Mouse (Mus musculus): ENCODE measurements at regions not wholly inside any gene's neighbourhood (a gene's known extent, or its start where the extent isn't known, plus 50 kb on each side); places are given as distances from the start of the nearest gene placed in this dataset.

DNA sequence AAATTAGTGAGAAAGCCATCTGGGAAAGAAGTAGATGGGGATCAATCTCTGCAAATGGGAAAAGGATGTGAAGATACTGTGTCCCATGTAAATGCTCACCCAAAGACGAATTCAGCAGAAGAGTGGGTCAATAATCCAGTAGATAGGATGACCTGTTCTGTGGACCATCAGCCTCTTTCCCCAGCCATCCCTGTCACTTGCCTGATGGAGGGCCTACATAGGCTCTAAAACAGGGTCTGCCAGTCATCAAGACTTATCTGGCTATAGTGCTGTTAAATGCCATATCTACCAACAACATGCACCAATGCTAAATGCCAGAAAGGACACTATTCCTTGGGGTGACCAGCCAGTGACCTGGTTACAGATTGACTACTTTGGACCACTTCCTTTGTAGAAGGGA lies 316.5 kb upstream of the Trpc7 start:
- TF ChIP-seq CTCF (IDR thresholded peaks at IDR 0.05; ENCODE audit: extremely low read depth, insufficient read length, insufficient replicate concordance, low read depth, low read length): no peak
- no peak for TF ChIP-seq POLR2A (IDR thresholded peaks at IDR 0.05; ENCODE audit: low read depth, low read length)

Data from small intestine, adult 2 months (tissue).